Mouse (Mus musculus): ENCODE results near the gene Itgal. TPM values are rescaled to one million over a fixed set of nuclear protein-coding genes. Genes with fewer than 3 reads are reported as not detected.

Gene Itgal
- polyA plus RNA-seq, 1 experiment = 7.2 TPM

DNA sequence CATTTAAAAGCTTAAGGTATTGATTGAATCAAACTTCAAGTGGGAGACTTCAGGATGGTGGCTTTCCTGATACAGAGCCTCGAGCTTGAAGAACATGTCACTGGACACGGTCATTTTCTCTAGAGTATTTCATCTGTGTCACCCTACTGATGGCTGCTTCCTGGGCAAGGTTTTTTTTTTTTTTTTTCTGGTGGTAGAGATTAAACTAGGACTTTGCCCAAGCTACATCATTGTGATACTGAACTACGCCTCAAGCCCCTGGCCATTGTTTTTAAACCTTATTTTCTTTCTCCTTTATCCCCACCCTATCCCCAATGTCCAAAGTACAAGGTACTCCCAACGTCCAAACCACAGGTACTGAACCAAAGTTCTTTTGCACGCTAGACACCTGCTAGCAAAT is 25.4 kb upstream of the Itgal start:
- H3K27ac ChIP-seq (ENCODE audit: insufficient read depth, low read depth, low read length) = no peak overlapping the region
- peaks cover 5% of the 10 kb centered on the region; the same call in 1 of the 2 replicates for H3K4me1 ChIP-seq (ENCODE audit: control insufficient read depth, insufficient read depth, low read length)
- TF ChIP-seq CTCF (conservative IDR thresholded peaks at IDR 0.05; ENCODE audit: insufficient read depth, insufficient read length, low read depth, low read length) = no peak
- TF ChIP-seq POLR2A (IDR thresholded peaks at IDR 0.05; ENCODE audit: low read depth, low read length) = no peak
- H3K4me3 ChIP-seq (ENCODE audit: insufficient read depth, low read depth, low read length) = peak overlapping the region; percentile 30; the same call in 1 of the 2 replicates
- peaks cover 6% of the 10 kb centered on the region; the same call in 1 of the 2 replicates for H3K36me3 ChIP-seq (ENCODE audit: control insufficient read depth, insufficient read depth, low read length)
- peak; percentile 47 for DNase-seq
- no peaks in the 10 kb centered on the region for H3K27me3 ChIP-seq (replicated peaks; ENCODE audit: control insufficient read depth, insufficient read depth, low read length)
- WGBS = 63% methylated on average over 5 of the region's 5 CpGs

GRCm38 (mm10) chr7:127271093-127271492 is 25.0 kb upstream of the Itgal start:
- TF ChIP-seq CTCF (conservative IDR thresholded peaks at IDR 0.05; ENCODE audit: insufficient read depth, insufficient read length, low read depth, low read length) (no peak), POLR2A (IDR thresholded peaks at IDR 0.05; ENCODE audit: low read depth, low read length) (no peak)
- no peak for DNase-seq
- no peaks in the 10 kb centered on the region for H3K27me3 ChIP-seq (replicated peaks; ENCODE audit: control insufficient read depth, insufficient read depth, low read length)
- no peak overlapping the region for H3K27ac ChIP-seq (ENCODE audit: insufficient read depth, low read depth, low read length)
- 70% methylated on average over 4 of the region's 4 CpGs for WGBS
- H3K4me1 ChIP-seq (ENCODE audit: control insufficient read depth, insufficient read depth, low read length) = peaks cover 6% of the 10 kb centered on the region
- H3K36me3 ChIP-seq (ENCODE audit: control insufficient read depth, insufficient read depth, low read length) = peaks cover 6% of the 10 kb centered on the region; the same call in 1 of the 2 replicates
- peak overlapping the region; percentile 30 for H3K4me3 ChIP-seq (ENCODE audit: insufficient read depth, low read depth, low read length)

- no peaks in the 10 kb centered on the region for H3K27me3 ChIP-seq (replicated peaks; ENCODE audit: control insufficient read depth, insufficient read depth, low read length)
- H3K27ac ChIP-seq (ENCODE audit: insufficient read depth, low read depth, low read length) = no peak overlapping the region
- peak; percentile 35 for DNase-seq
- H3K36me3 ChIP-seq (ENCODE audit: control insufficient read depth, insufficient read depth, low read length) = peaks cover 6% of the 10 kb centered on the region; the same call in 1 of the 2 replicates
- peaks cover 18% of the 10 kb centered on the region for H3K4me1 ChIP-seq (ENCODE audit: control insufficient read depth, insufficient read depth, low read length)
- no peak for TF ChIP-seq CTCF (conservative IDR thresholded peaks at IDR 0.05; ENCODE audit: insufficient read depth, insufficient read length, low read depth, low read length)
- TF ChIP-seq POLR2A (IDR thresholded peaks at IDR 0.05; ENCODE audit: low read depth, low read length) = no peak
- peak overlapping the region; percentile 84 for H3K4me3 ChIP-seq (ENCODE audit: insufficient read depth, low read depth, low read length)
- WGBS = 59% methylated on average over 15 of the region's 15 CpGs
Measured at GRCm38 (mm10) chr7:127272566-127272965, 23.5 kb upstream of the Itgal start.

DNA sequence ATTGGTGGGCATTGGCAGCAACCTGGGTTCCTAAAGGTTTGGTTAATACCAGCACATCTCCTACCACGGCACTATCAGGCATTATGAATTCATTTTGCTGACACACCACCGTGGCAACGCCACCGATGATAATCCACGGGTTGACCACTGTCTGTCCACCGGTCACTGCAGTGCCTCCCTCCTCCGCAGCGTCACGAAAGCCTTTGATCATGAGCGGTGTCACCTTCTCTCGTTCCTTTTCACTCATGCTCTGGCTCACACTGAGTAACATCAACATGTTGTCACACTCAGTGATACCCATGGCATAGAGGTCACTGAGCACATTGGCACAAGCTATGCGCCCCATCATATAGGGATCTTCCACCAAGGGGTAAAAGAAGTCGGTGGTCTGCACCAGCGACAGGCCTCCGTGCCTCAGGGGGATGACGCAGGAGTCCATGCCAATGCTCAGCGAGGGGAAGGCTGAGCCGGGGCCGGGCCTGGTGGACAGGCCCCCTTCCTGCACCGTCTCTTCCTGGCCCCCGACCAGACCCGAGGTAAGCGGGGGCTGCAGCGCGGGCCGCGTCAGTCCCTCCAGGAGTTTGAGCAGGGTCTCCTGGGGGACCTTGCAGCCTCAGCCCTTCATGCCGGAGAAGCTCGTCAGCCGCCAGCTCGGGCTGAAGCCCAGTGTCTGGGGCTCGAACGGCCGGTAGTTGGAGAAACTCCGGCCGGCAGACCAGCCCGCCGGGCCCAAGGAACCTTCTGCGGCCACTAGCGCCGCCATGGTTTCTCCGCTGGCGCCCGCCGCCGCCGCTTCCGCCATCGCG is 22.7 kb upstream of the Itgal start:
- peak overlapping the region; percentile 84 for H3K4me3 ChIP-seq (ENCODE audit: insufficient read depth, low read depth, low read length)
- peaks cover 6% of the 10 kb centered on the region; the same call in 1 of the 2 replicates for H3K36me3 ChIP-seq (ENCODE audit: control insufficient read depth, insufficient read depth, low read length)
- no peaks in the 10 kb centered on the region for H3K27me3 ChIP-seq (replicated peaks; ENCODE audit: control insufficient read depth, insufficient read depth, low read length)
- TF ChIP-seq POLR2A (IDR thresholded peaks at IDR 0.05; ENCODE audit: low read depth, low read length) (no peak), CTCF (conservative IDR thresholded peaks at IDR 0.05; ENCODE audit: insufficient read depth, insufficient read length, low read depth, low read length) (no peak)
- DNase-seq = peak; percentile 32
- peaks cover 23% of the 10 kb centered on the region for H3K4me1 ChIP-seq (ENCODE audit: control insufficient read depth, insufficient read depth, low read length)
- 6% methylated on average over 49 of the region's 50 CpGs for WGBS
- H3K27ac ChIP-seq (ENCODE audit: insufficient read depth, low read depth, low read length) = peak overlapping the region; percentile 77

DNA sequence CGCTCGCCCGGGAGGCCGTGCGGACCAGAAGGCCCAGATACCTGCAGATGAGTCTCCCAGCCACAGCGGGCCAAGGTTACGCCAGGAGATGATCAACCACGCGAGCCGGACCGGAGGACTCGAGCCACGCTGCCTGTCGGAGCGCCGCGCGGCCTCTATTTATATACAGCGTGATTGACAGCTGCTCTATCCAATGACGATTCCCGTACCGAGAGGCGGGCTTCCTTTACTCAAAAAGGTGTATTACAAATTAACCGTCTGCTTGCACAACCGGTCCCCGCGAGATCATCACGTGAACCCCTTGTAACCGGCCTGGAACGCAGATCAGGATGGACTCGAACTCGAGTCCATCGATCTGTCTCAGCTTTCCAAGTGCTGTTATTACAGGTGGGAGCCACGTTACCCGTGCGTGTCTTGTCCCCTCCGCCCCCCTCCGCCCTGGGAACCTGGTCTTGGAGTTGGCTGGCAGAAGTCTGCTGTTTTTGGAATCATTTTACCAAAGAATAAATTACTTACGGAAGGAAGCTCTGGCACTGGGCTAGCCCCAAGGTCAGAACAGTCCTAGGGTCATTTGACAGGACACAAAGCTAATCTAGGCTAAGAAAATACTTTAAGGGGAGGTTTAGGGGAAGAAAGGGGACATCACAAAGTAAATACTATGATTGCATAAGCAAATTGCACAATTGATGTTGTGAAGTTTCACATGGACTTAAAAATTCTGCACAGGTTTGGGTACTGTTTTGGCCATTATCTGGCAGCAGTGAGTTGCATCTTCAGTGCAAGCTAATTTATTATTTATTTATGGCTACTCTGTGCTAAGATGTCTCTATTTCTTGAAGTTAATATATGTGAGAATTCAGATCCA is 21.9 kb upstream of the Itgal start, which contains the start of gene Sephs2:
Gene Sephs2, minus strand, starts transcription at position 131 of the 865 bp plus-strand sequence.
- peak; percentile 99 for DNase-seq
- H3K36me3 ChIP-seq (ENCODE audit: control insufficient read depth, insufficient read depth, low read length) = peaks cover 6% of the 10 kb centered on the region; the same call in 1 of the 2 replicates
- H3K27me3 ChIP-seq (replicated peaks; ENCODE audit: control insufficient read depth, insufficient read depth, low read length) = no peaks in the 10 kb centered on the region
- peak within 1 kb of the TSS; percentile 84 for H3K4me3 ChIP-seq (ENCODE audit: insufficient read depth, low read depth, low read length)
- H3K4me1 ChIP-seq (ENCODE audit: control insufficient read depth, insufficient read depth, low read length) = peaks cover 23% of the 10 kb centered on the region
- H3K27ac ChIP-seq (ENCODE audit: insufficient read depth, low read depth, low read length) = peak within 1 kb of the TSS; percentile 77
- under 1% methylated on average over 39 of the region's 39 CpGs for WGBS
- TF ChIP-seq CTCF (conservative IDR thresholded peaks at IDR 0.05; ENCODE audit: insufficient read depth, insufficient read length, low read depth, low read length) (no peak), POLR2A (IDR thresholded peaks at IDR 0.05; ENCODE audit: low read depth, low read length) (peak; percentile 100)

GRCm38 (mm10) chr7:127276519-127276961 is 19.5 kb upstream of the Itgal start:
- no peak for TF ChIP-seq POLR2A (IDR thresholded peaks at IDR 0.05; ENCODE audit: low read depth, low read length)
- TF ChIP-seq CTCF (conservative IDR thresholded peaks at IDR 0.05; ENCODE audit: insufficient read depth, insufficient read length, low read depth, low read length) = no peak
- DNase-seq = peak; percentile 93
- peaks cover 1% of the 10 kb centered on the region; the same call in 1 of the 2 replicates for H3K36me3 ChIP-seq (ENCODE audit: control insufficient read depth, insufficient read depth, low read length)
- no peak overlapping the region for H3K4me3 ChIP-seq (ENCODE audit: insufficient read depth, low read depth, low read length)
- peak overlapping the region; percentile 99 for H3K27ac ChIP-seq (ENCODE audit: insufficient read depth, low read depth, low read length)
- peaks cover 18% of the 10 kb centered on the region for H3K4me1 ChIP-seq (ENCODE audit: control insufficient read depth, insufficient read depth, low read length)
- WGBS = 31% methylated on average over 5 of the region's 5 CpGs
- H3K27me3 ChIP-seq (replicated peaks; ENCODE audit: control insufficient read depth, insufficient read depth, low read length) = no peaks in the 10 kb centered on the region

All from kidney, adult 2 months (tissue).